Mouse (Mus musculus) WW6 (cell line): ENCODE results near the gene Plac1.

Source experiments
- DNase-seq: peaks from one replicate; pipeline ENCODE4 v3.0.0-alpha.2; 2013; ENCODE audit warnings: low read depth, low spot score

Plac1 gene

GRCm38 (mm10) chrX:53107127-53107526, 132.8 kb downstream of the Plac1 start:
- DNase-seq: no peak

- DNase-seq: no peak
These were observed 138.7 kb downstream of the Plac1 start for GRCm38 (mm10) chrX:53101165-53101564.

DNA sequence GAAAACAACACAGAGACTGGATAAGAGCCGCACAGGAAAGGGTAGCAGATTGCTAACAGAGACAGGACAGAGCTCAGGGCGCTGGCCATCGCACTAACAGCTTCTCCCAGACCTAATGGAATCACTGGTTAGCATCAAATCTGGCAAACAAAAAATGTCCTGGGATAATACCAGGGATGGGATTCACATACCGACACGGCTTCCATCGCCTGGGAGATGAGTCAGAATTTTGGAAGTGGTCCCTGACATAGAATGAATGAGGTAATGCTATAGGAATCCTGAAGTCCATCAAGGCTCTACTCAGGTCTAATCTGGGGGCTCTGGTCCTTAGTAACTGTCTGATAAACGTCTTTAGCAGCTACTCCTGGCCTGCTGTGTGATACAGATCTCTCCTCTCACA, 140.0 kb downstream of the Plac1 start:
- no peak for DNase-seq

DNA sequence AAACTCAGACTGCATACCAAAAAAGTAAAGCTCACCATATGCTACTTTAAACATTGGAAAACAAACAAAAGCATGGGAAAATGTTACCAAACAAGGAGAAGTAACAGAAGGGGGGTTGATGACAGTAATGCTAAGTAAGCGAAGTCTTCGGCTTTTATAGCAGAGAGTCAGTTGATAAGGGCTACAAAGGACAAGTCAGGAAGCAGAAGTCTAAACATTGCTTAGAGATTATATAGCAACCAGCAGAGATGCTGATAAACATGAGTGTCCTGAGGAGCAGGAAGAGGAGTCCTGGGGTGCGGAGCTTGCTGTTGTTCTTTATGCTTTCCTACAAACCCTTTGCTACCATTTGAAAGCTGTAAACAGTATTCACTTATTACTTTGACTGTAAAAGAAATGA, 140.6 kb downstream of the Plac1 start:
- no peak for DNase-seq

DNA sequence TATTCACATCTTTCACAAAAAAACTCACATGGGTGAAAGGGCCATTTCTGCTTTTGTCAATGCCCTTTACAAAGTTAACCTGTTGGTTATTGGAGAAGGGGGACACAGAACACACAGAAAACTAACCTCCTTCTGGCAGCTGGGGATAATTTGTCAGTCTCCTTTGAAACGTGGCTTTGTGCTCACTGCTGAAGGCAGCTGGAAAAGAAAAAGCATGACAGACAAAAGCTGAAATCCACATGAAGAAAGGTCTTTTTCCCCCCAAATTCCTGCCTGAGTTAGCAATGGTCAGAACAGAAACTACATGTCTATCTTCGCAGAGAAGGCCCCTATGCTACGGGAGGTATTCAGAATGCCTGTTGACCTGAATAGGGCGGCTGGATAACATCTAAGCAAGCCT, 141.6 kb downstream of the Plac1 start:
- DNase-seq: no peak

GRCm38 (mm10) chrX:53097786-53098185, 142.1 kb downstream of the Plac1 start:
- DNase-seq: no peak

GRCm38 (mm10) chrX:53093381-53093780, 146.5 kb downstream of the Plac1 start:
- no peak for DNase-seq

- DNase-seq: no peak
These were observed 151.1 kb downstream of the Plac1 start for GRCm38 (mm10) chrX:53088663-53089292.

GRCm38 (mm10) chrX:53087202-53087601, 152.7 kb downstream of the Plac1 start:
- no peak for DNase-seq

GRCm38 (mm10) chrX:53085559-53085958, 154.4 kb downstream of the Plac1 start:
- DNase-seq: no peak

DNA sequence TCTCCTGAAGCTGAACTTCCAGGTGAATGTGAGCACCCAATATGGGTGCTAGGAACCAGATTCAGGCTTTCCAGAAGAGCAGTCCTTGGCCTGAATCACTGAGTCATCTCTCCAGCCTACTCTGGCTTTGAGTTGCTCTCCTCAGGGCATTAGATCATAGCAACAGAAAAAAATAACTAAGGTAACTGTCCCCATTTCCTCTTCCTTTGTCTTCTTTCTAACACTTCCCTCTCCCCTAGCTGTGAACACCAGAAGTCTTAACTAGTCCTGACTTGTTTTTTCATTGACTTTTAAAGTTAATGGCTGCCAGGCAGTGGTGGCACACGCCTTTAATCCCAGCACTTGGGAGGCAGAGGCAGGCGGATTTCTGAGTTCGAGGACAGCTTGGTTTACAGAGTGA, 175.5 kb downstream of the Plac1 start:
- no peak for DNase-seq

GRCm38 (mm10) chrX:53059426-53060007, 180.4 kb downstream of the Plac1 start:
- no peak for DNase-seq

- no peak for DNase-seq
These were observed 181.2 kb downstream of the Plac1 start for GRCm38 (mm10) chrX:53058459-53059280.

DNA sequence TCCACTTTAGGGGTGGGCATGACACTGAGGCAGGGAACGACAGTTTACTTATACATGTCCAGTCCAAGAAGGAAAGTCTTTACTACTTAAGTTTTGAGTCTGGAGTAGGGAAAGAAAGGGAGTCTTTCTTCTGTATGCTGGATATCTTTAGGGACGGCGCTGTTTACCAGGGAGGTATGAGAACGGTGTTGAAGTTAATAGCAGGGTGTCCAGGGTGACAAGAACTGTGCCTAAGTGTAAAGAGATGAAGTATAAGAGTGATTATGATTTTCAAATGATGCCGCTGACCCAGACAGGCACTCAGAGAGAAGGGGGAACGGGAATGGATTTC, 182.2 kb downstream of the Plac1 start:
- DNase-seq: no peak

DNA sequence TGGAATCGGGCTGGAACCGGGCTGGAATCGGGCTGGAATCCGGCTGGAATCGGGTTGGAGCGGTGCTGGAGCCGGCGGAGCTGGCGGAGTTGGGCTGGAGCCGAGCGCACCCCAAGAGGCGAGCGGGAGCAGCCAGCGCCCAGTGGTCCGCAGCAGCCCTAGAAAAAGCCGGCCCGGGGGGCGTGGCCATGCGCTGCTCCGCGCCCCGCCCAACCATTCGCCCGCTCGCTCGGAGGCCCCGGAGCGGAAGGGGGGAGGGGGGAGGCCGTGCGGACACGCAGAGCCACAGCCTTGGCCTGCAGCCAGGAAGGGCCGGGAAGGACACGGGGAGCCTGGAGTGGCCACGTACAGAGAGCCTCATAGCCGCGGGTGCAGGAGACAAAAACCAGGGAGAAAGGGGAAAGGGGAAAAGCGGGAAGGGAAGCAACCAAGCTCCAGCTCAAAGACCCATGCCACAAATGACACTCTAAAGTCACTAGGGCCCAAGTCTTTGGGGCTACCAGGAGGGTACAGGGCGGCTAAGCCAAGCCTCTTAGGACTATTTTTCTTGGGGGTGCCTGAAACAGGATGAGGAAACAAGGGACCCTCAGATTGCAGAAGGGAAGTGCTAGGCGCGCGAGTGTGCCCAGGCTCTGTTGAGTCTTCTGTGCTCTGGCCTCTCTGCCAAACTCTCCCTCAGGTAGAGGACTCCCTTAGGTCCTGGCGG, 182.7 kb downstream of the Plac1 start:
- no peak for DNase-seq

- no peak for DNase-seq
These were observed 183.3 kb downstream of the Plac1 start for GRCm38 (mm10) chrX:53056627-53057026.

- DNase-seq: no peak
These were observed 184.1 kb downstream of the Plac1 start for GRCm38 (mm10) chrX:53055771-53056170.

DNA sequence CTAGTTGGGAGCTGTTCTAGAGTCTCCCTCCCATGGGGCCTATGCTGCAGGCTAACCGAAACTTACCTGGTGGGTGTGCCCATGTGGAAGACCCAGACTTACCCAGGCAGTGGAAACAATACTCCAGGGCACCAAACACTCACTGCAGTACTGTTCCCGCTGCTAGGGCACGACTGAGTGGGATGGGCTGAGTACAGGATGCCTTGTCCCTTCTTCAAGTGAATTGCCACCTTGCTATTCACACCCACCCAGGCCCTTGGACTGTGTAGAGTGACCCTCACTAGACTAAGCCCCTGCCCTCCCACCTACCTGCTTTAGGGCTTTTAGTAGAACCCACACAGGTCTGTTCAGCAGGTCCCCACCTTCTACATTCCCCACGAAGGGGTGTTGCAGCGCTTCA, 186.0 kb downstream of the Plac1 start:
- DNase-seq: no peak

DNA sequence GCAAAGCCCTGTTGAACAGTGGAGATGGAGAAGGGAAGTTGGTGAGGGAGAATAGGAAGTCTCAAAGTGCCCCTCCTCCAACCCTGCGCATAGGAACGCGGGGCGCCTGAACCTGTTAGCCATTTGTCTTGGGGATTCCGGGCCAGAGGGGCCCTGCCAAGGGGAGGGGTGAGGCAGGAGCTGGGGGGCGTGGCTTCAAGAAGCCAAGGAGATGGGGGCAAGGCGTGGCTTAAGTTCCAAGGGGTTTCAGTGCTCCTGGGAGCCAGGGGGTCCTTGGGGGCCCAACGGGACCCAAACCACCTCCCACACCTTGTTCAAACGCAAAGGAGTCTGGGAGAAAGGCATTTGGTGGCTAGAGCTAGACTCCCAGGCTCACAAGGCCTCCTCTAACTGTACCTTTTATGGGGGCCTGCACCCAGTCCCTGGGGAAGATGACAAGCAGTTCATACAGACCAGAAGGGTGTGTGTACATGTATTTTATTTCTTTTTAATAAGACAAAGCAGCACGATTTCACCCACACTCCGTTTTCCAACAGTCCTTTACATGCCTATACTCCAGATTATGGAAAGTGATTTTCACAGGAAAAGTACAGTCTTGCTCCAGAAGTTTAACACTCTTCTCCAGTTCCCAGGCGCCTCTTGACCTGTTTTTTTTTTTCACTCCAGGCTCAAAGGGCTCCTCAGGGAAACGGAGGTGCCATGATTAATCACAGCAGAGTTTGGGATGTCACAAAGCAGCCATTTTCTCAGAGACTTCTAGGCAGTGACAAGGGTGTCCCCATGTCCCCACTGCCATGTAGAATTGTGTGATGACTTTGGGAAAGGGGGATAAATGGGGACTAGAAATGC, 187.0 kb downstream of the Plac1 start:
- no peak for DNase-seq

- no peak for DNase-seq
These were observed 189.6 kb downstream of the Plac1 start for GRCm38 (mm10) chrX:53050353-53050752.

DNA sequence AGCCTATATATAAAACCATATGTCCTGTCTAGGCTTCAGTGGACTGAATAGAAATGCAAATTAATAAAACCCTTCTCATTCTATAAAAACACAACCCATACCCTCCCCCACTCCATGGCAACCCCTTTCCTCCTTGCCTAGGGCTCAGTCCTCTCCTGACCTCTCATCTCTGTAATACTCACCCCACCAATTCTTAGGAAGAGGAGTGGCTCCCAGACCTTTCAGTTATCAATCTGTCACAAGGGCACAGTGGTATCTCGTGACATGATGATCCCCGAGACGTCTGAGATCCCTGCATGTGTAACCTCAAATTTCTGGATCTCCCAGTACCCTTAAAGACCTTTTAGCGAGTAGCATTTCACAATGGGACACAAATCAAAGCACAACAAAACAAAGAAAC, 190.7 kb downstream of the Plac1 start:
- DNase-seq: no peak

DNA sequence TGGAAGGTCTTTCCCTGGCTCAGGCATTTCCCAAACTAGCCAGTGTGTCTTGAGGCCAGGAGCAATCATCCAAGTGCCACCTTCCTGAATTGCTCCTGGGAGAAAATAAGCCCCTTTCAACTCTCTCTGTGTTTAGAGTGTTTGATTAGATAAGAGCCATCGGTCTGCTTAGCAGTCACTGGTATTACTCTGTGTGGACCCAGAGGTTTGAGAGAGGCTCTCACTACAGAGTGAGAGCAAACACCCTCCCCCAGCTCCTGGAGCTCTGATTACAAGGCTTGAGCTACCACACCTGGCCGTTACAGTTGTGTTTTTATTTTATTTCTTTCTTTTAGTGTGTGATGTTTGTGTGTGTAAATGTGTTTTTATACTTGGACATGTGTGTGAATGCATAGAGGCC, 193.0 kb downstream of the Plac1 start:
- DNase-seq: no peak
